Mouse (Mus musculus) embryonic stem cell, embryonic (primary cell): ENCODE data around the gene Bach2.

Source experiments
- CTCF ChIA-PET, 4 experiments: fragments of 300-600 bp in 2 of 4; fragments of 350-600 bp in 2 of 4; sonication (Branson Sonifier 250); formaldehyde crosslinking; loops; one replicate each; lab custom pipeline; 2022; ENCODE audit warnings: inconsistent platforms in 2 of 4; lab: Charles Lee
- POLR2A ChIA-PET, 4 experiments: fragments of 300-600 bp in 2 of 4; fragments of 350-600 bp in 2 of 4; sonication (Branson Sonifier 250); formaldehyde crosslinking; loops; one replicate each; lab custom pipeline; 2022; ENCODE audit warnings: antibody characterized with exemption in 4 of 4, inconsistent platforms in 1 of 4; lab: Charles Lee

The Bach2 gene

DNA sequence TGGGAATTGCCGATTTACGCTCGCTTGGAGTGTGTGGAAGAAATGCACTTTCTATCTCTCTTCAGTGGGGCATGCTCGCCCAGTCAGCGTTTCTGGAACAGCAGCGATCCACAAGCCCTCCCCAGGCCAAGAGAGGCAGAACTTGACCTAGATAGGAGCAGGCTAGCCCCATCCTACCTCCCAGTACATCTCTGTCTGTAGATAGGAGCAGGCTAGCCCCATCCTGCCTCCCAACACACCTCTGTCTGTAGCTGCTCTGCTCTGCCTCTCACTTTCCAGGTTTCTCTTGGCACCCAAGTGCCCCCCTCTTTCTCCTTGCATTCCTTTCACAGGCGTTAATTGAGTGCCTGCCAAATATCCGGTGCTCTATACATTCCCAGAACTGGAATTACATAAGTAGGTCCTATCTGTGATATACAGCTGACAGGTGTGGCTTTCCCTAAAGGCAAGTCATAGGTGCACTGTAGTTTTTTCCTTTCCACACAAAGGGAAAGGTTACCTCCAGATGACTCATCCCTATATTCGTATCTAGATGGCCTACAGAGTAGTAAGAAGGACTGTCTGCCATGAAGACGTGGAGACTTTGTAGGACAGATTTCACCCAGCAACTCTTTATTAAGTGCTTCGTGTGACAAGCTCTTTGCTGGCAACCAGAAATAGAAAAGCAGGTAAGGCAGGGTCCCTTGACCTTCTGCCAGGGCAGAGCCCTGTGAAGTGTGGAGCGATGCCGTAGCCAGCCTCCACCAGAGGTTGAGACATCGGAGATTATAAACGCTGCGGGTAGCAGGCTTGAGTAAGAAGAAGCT lies 137.3 kb downstream of the Bach2 start:
- POLR2A ChIA-PET: interaction anchor here in 2 of 4 experiments (0.6 to 1.6 kb wide), 3 partner anchors 10 to 494 kb away, joined by 3 to 4 read pairs (median 3); no protein-coding TSS in a partner anchor
- CTCF ChIA-PET: interaction anchor here in 1 of 4 experiments (1.2 kb wide), 1 partner anchor 185 kb away, joined by 3 read pairs; no protein-coding TSS in a partner anchor

DNA sequence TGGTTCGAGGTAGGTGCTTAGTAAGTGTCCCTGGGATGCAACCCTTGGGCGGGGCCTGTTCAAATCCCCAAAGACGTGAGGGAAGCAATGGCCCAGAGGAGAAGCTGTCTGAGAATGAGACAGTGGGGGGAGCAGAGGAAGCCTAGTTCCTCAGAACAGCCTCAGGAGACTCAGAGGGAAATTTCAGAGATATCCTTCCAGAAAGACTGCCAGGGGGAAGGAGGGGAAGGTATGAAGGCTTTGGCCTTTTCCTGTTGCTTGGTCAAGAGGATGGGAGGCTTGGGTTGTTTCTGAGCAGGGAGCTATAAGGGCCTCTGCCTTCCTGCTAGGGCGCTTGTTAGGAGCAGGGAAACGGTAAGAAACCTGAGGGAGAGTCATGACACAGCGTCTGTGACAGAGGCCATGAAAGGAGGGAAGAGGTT lies 137.9 kb downstream of the Bach2 start:
- ChIA-PET CTCF (interaction anchor here in 1 of 4 experiments (1.2 kb wide), 1 partner anchor 185 kb away, joined by 3 read pairs; no protein-coding TSS in a partner anchor), POLR2A (interaction anchor here in 2 of 4 experiments (0.5 to 1.6 kb wide), 4 partner anchors 11 to 493 kb away, joined by 3 to 6 read pairs (median 4); no protein-coding TSS in a partner anchor)

DNA sequence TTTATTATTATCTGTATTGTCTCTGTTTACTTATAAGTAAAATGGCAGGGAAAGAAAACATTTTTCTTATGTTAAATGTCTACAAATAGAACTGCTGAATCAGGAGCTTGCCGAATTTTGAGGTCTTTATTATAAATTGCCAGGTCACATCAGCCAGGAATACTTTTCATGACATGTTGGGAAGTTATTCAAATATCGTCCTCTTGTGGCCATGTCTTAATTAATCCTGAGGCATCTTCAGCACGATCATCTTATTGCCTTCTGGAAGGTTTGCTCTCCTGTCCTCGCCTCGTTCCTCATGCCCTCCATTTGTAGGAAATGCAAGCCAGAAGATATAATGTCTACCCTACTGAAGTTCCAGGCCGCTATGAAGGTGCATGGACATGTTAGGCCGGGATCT lies 140.5 kb downstream of the Bach2 start:
- POLR2A ChIA-PET: interaction anchor here in 1 of 4 experiments (0.9 kb wide), 1 partner anchor 14 kb away, joined by 3 read pairs; no protein-coding TSS in a partner anchor
- CTCF ChIA-PET: no interaction called here

DNA sequence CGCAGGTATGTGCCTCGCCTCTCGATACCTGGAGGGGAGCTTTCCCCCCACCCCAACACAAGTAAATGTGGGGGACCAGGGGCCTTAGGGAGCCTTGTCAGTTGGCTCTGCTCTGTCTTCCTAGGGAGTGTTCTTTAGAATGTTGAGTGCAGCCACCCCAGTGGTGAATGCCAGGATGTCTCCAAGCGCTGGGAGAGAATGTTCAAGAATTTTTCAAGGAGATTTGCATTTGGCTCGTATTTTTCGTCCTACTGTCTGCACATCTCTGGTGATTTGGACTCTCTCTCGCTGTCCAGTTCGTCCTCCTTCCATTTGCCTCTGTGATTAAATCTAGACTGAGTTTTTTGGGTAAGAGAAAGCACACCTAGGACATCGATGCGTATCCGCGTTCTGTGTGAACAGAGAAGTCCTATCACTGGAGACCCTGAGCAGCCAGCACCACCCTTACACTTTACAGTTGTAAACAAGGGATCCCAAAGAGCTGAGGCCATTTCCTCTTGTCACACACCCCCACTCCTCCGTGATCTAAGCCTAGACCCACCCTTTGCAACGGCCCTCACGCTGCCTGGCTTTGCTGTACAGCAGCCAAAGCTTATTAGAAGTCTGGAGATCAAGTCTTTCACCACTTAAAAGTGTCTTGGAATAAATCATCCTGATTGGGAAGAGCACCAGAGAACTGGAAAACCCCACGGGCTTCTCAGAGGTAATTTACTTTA lies 143.2 kb downstream of the Bach2 start:
- ChIA-PET CTCF (interaction anchor here in 2 of 4 experiments (0.6 to 1.3 kb wide), 2 partner anchors 191 to 1021 kb away, joined by 3 read pairs; no protein-coding TSS in a partner anchor), POLR2A (interaction anchor here in 1 of 4 experiments (0.9 kb wide), 2 partner anchors 16 to 19 kb away, joined by 3 read pairs; no protein-coding TSS in a partner anchor)

DNA sequence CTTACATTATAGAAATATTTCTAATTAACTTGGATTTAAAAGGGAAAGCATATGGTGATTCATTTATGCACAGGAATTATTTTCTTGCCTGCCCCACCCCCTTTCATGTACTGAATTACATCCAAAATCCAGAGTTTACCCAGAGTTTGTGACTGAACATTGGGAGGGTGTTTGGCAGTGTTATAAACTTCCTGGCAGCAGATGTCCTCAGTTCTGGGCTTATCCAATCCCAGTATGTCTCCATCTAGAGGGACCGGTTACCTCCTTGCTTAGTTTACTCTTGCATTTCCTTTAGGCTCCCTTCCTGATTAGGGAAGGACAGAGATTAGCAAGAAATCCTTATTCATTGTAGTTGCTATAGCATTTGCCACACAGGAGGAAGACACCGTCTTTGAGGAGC lies 146.5 kb downstream of the Bach2 start:
- ChIA-PET POLR2A (interaction anchor here in 1 of 4 experiments (0.5 kb wide), 1 partner anchor 241 kb away, joined by 3 read pairs; no protein-coding TSS in a partner anchor), CTCF (no interaction called here)

DNA sequence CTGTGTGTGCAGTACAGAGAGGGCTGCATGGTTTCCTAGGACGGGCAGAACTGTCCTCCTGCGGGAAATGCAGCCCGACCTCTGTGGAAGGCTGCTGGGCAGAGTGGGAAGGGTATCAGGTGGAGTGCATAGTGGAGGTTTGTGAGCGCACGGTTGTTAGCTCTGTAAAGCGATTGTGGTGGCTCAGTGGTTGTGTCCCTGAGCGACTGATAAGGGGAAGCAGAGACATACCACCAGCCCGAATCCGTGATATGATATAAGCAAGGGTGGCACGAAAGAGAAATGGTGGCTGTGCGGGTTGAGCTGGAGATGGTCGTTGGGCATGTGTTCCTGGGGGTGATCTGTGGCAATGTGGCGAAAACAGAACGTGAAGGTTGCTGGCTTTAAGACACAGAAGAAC lies 147.0 kb downstream of the Bach2 start:
- ChIA-PET CTCF (no interaction called here), POLR2A (interaction anchor here in 1 of 4 experiments (0.5 kb wide), 1 partner anchor 242 kb away, joined by 3 read pairs; no protein-coding TSS in a partner anchor)

DNA sequence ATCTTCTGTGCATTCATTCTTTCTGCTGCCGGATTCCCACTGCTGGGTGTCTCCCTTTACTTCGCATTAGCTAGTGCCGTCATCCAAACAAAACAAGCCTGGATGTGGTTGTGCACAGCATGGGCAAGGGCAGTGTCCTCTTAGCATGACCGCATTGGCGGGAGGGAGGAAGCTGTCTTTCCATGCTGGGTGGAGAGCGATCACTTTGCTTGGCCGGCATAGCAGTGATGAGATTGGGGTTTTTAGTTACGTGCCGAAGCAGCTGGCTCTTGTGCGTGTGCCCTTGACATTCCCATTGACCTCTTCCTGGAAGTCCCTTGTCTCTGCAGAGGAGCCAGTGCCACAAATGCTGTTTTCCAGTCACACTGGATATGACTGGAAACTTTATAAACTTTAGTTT lies 147.7 kb downstream of the Bach2 start:
- ChIA-PET POLR2A (interaction anchor here in 1 of 4 experiments (0.7 kb wide), 1 partner anchor 129 kb away, joined by 4 read pairs; no protein-coding TSS in a partner anchor), CTCF (no interaction called here)

DNA sequence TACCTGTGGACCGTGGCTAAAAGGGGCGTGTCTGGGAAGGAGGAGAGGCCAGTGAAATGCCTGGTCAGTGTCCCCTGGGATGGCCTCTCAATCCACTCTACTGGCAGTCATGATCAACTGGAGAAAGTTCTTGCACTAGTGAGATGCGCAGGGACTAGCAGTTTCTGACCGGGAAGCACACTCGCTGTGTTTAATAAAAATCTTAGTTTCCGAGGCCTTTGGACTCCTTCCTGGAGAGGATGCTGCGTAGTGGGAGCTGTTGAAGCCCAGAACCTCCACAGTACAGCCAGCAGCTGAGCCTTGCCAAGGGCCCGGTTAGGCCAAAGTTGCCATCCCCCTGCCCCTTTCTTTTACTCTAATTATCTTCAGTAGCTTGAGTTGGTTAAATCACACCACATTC lies 148.3 kb downstream of the Bach2 start:
- CTCF ChIA-PET: no interaction called here

DNA sequence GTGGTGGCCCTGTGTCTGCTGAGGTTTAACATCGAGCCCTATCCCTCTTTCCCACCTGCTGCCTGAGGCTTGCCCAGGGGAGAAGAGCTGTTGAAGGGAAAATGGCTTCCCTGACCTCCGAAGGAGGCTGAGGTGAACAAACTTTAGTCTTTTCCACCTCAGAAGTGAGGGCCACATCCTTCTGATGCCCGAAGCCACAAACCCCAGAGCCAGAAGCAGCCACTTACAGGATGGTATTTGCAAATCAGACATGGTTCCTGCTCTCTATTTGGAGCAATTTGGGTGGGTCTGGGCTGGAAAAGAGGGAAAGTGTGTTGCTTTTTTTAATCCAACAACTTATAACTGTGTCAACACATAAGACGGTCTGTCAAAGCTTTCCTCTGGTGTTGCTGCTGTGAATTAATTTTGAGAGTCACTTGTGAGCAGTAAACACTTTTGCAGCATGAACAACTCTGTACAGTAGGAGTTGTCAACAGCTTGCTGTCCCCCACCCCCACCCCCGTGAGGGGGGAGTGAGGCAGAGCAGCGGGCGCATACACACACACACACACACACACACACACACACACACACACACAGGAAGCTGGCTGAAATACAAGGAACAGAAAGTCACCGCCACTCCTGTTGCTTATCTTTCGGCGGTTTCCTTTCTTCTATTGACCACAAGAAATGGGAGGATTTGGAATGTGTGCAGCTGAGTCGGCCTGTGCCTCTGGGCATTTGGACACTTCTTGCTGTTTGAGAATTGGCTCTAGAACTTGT lies 149.1 kb downstream of the Bach2 start:
- ChIA-PET CTCF (interaction anchor here in 1 of 4 experiments (0.6 kb wide), 1 partner anchor 822 kb away, joined by 3 read pairs; no protein-coding TSS in a partner anchor), POLR2A (interaction anchor here in 2 of 4 experiments (0.7 to 1.3 kb wide), 2 partner anchors 149 to 560 kb away, joined by 3 read pairs; partner anchors contain the start of gene Bach2 (in 1 of the 2))

More for the DNA sequence above, 148.3 kb downstream of the Bach2 start:
- POLR2A ChIA-PET: interaction anchor here in 1 of 4 experiments (0.7 kb wide), 1 partner anchor 129 kb away, joined by 4 read pairs; no protein-coding TSS in a partner anchor

DNA sequence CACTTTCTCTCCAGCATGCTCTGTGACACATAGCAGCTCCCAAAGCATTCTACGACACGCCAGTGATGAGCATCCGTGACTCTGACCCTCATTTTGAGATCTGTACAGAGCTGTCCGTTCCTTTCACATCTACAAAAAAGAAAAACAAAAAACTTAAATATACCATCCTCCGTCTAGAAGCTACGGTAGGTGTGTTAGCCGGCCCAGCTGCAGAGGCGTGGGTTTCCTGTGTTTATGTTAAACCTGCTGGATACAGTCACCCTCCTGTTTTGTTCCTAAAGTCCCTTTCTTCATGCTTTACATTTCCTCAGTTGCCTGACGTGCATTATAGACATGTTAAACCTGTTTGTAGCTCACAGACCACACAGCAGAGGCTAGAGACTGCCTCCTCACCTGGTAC lies 150.0 kb downstream of the Bach2 start:
- CTCF ChIA-PET: no interaction called here
- POLR2A ChIA-PET: interaction anchor here in 1 of 4 experiments (1.3 kb wide), 1 partner anchor 150 kb away, joined by 3 read pairs; the partner anchor contains the start of gene Bach2

DNA sequence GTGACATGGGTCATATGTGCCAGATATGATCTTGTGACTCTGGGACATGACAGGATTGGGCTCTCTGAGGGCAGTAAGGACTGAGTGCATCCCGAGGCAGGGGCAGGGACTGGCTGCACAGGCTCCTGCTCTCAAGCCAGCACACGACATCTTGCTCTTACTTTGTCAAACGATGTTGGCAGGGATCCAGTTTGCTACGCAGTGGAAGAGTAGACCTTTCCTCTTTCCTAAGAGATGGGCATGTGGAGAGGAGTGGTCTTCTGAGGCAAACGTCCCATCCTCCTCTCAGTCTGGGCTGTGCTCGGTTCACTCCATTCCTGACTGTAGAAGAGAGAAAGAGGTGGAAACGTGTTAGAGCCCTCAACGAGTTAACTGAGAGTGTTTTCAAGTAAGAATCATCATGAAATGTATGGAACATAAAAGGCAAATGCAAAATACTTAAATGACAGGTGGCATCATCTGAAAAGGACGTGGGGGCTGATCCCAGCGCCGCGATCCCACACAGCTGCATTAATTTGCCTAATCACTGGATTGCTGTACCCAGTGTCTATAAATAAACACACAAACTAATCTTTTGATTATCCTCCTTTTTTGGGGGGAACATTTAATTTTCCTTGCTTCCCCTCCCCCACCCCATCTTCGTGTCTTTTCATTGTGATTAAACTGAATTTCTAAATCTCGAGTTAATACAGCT lies 150.7 kb downstream of the Bach2 start:
- ChIA-PET CTCF (interaction anchor here in 1 of 4 experiments (0.7 kb wide), 1 partner anchor 335 kb away, joined by 4 read pairs; no protein-coding TSS in a partner anchor), POLR2A (interaction anchor here in 1 of 4 experiments (1.3 kb wide), 1 partner anchor 151 kb away, joined by 3 read pairs; the partner anchor contains the start of gene Bach2)

DNA sequence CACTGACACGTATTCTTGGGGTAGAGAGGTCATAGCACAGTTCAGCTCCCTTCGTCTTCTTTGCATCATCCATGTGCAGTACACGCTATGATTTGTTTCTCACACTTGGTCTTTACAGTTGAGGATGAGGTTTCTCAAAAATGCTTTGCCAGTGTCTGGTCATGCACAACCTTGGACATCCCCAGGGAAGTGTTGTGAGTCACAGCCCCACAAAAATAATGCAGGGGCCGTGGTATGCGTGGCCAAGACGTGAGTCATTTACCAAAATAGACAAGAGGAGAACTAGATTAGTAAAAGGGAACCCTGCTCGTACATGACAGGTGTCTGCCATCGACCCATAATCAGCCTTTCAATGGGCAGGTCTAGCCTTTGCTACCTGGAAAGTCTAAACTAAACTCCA lies 152.7 kb downstream of the Bach2 start:
- ChIA-PET CTCF (no interaction called here), POLR2A (no interaction called here)

DNA sequence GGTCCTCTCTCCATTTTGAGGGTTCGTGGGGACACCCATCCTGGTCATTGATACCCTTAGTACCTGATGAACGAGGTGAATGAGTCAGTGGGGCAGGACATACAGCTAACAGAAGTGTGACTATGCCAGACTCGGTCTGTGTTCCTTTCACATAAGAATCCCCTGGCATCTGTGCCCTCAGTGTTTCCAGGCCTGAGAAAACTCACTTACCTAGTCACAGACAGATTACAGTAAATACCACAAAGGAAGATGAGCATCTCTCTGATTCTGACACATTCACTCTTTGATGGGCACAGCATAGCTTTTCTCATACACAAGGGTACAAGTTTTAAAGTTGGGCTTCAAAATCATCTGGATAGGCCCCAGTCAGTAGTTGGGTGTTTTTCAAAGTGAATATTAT lies 154.6 kb downstream of the Bach2 start:
- CTCF ChIA-PET: no interaction called here
- POLR2A ChIA-PET: no interaction called here

DNA sequence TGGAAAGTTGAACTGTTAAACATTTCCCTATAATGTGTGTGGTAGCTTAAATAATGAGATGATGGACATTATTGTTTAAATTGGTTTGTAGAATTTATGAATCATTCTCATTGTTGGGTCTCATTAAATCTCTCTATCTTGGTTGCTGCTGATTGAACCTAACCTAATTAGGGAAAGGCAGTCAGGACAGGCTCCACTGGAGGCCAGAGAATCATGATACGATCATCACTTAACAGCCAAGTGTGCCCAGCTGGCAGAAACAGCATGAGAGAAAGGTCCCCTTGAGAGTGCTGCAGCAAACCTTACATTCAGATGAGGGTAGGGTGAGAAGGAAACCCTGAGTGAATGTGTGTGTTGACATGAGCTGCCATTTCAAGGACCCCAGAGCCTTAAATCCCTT lies 155.3 kb downstream of the Bach2 start:
- CTCF ChIA-PET: no interaction called here
- POLR2A ChIA-PET: no interaction called here

DNA sequence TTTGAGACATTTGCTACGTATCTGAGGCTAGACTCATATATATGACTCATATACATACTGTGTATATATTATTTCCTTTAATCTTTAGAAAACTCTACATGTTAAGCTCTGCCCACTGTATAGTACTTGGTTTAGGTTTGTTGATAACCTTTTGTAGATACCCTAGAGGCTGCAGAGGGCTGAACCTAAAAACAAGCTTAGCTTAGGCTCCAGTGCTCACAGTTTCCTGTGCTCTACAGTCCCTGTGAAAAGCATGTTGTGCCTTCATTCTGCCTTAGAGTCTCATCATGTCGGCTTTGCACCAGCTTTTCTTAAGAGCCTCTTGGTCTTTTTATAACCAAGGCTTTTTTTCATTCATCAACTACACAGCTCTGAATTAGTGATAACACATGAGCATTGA lies 156.2 kb downstream of the Bach2 start:
- ChIA-PET POLR2A (interaction anchor here in 1 of 4 experiments (0.6 kb wide), 1 partner anchor 17 kb away, joined by 3 read pairs; no protein-coding TSS in a partner anchor), CTCF (interaction anchor here in 1 of 4 experiments (0.6 kb wide), 2 partner anchors 91 to 144 kb away, joined by 4 read pairs; no protein-coding TSS in a partner anchor)

DNA sequence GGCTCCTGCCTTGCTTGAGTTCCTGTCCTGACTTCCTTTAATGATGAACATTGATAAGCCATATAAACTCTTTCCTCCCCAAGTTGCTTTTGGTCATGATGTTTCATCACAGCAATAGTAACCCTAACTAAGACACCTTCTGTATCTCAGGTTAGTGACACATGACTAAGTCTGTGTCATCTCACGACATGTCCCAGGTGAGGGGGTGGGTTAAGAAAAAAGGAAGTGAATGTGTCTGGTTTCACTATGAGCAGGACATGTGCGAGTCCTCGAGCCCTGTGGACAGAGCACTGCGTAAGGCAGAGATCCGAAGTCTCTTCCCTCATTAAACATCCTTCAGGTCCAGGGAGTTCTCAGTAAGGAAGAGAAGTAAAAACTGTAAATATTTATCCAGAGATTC lies 162.9 kb downstream of the Bach2 start:
- POLR2A ChIA-PET: no interaction called here
- CTCF ChIA-PET: no interaction called here

DNA sequence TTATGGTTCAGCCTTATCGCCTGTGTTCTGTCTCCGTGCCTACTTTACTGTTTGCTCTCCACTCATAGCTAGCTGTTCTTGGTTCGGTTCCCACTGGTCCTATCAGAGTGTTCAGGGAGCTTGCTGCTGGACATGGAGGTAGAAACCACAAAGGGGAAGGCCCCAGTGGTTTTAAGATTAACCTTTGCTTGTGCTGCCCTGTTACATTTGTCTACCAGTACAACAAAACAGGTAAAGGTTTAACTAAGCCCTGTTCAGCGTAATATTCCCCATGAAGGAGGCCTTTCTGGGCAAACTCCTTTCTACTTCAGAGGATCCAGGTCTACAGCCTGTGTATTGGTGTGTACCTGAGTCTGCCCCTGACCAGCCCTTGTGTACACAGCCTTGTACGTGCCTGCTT lies 164.9 kb downstream of the Bach2 start:
- CTCF ChIA-PET: interaction anchor here in 1 of 4 experiments (1.3 kb wide), 1 partner anchor 147 kb away, joined by 4 read pairs; no protein-coding TSS in a partner anchor
- POLR2A ChIA-PET: interaction anchor here in 1 of 4 experiments (0.5 kb wide), 1 partner anchor 592 kb away, joined by 3 read pairs; no protein-coding TSS in a partner anchor
